Mouse (Mus musculus): ENCODE results near the gene Ntng1.

DNA sequence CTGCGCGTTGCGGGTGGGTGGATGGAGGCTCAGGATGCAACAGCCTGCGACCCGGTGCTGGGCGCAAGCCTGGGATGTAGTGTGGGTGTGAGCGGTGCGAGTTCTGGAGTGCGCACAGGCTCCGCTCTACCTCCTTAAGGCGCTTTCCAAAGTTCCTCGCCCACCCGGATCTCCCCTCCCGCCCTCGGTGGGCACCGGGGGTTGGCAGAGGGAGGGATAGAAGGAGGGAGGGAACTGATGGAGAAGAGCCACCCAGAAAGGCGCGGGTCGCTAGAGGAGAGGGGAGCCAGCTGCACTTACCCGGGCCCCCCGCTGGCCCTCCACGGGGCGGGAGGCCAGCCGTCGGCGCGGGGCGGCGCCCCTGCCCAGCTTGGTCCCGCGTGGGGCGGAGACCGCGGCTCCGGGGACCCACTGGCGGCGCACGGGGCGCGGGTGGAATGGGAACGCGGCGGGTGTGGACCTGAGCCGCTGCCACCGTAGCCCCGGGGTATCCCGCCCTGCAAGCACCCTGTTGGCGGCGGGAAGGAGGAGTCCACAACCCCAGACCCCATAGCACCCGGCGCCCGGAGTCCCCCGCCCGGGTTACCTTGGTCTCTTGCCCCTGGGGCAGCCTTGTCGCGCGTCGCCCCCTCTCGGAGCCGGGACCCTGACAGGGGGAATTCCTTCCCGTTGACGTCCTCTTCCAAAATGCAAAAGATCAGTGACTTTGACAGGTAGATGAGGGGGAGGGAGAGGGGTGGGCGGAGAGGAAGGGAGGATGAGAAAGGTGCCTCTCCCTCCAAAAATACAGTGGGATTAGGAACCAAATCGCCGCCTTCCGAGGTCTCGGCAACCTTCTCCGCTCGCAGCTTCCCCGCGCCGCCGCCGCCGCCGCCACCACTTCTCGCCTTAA is 1.3 kb downstream of the Ntng1 start:
- TF ChIP-seq POLR2A (IDR thresholded peaks at IDR 0.05; ENCODE audit: low read depth, low read length): no peak
- no peak for TF ChIP-seq CTCF (conservative IDR thresholded peaks at IDR 0.05; ENCODE audit: insufficient read depth, insufficient read length, low read depth, low read length)

Measured in kidney, adult 2 months (tissue).